Mouse (Mus musculus): ENCODE results near the gene Zfp292.
A peak's percentile ranks its signal among the peaks of the same experiment; 100 is the strongest.
"Not testable (repeated sequence)": the region's sequence is repeated elsewhere in the genome, so short reads cannot be mapped to it uniquely, and the experiment has no call there.

Zfp292 gene

GRCm38 (mm10) chr4:34882818-34883217 lies at the start of gene Zfp292:
Zfp292 (minus strand) TSS chr4:34882960.
- DNase-seq = peak; percentile 99

GRCm38 (mm10) chr4:34928386-34928785 lies 45.6 kb upstream of the Zfp292 start:
- not testable (repeated sequence) for DNase-seq

GRCm38 (mm10) chr4:34922177-34922870 lies 39.6 kb upstream of the Zfp292 start:
- DNase-seq = peak; percentile 78

- no peak for DNase-seq
Measured at GRCm38 (mm10) chr4:34917400-34917799, 34.6 kb upstream of the Zfp292 start.

- no peak for DNase-seq
Measured at GRCm38 (mm10) chr4:34912171-34912570, 29.4 kb upstream of the Zfp292 start.

DNA sequence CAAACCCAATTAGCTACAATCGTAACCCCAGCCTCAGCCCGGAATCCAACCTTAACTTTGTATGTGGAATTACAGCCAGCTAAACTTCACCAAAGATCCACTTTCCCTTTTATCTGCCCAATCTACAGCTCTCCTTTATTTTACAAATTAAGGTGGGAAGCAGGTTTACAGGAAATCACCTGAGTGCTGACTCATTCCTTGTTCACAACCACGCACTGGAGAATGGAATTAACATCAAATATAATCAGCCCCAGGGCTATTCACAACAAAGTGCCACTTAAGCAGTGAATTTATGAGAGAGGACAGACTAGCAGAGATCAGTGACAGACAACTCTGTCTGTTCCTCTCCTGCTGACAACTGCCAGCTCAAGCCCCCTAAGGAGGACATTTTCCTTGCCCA lies 28.6 kb upstream of the Zfp292 start:
- DNase-seq = no peak

GRCm38 (mm10) chr4:34908127-34908526 lies 25.4 kb upstream of the Zfp292 start:
- DNase-seq = peak; percentile 97

GRCm38 (mm10) chr4:34907026-34907425 lies 24.3 kb upstream of the Zfp292 start:
- DNase-seq = no peak

GRCm38 (mm10) chr4:34906151-34906550 lies 23.4 kb upstream of the Zfp292 start:
- no peak for DNase-seq

- no peak for DNase-seq
Measured at GRCm38 (mm10) chr4:34905396-34905795, 22.6 kb upstream of the Zfp292 start.

DNA sequence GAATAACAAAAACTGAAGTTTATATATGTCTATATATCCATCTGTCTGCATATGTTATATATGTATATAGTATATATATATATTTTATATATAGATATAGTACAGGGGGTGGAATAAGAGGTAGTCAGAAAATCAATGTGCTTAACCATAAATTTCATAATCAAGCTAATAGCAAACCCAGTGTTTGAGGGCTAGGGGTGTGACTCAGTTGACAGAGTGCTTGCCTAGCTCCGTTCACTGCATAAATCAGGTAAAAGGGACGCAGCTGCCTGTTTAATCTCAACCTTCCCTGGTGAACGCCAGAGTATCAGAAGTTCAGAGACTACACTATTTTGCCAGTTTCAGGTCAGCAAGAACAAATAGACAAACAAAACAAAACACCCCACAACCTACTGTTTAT lies 18.8 kb upstream of the Zfp292 start:
- DNase-seq = not testable (repeated sequence)

- peak; percentile 10 for DNase-seq
Measured at GRCm38 (mm10) chr4:34901166-34901565, 18.4 kb upstream of the Zfp292 start.

GRCm38 (mm10) chr4:34900155-34900554 lies 17.4 kb upstream of the Zfp292 start:
- DNase-seq = peak; percentile 68

DNA sequence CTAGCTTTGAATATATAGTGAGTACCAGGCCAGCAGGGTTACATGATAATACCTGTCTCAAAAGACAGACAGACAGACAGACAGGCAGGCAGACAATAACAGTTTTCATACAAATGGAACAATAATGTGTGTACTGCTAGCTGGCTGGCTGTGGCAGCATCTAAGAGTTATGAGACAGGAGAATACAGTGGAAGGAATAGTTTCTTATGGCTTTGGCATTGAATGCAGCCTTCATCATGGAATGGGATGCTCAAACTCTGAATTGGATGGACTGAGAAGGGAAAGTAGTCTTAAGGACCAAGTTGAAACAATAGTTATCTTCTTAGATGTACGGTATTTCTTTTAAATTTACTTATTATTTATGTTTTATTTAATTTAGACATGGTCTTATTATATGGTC lies 16.6 kb upstream of the Zfp292 start:
- DNase-seq = peak; percentile 53

GRCm38 (mm10) chr4:34898497-34898896 lies 15.7 kb upstream of the Zfp292 start:
- peak; percentile 70 for DNase-seq

- DNase-seq = peak; percentile 9
Measured at GRCm38 (mm10) chr4:34893479-34893878, 10.7 kb upstream of the Zfp292 start, which contains the start of gene Cga. Cga (plus strand) TSS chr4:34893779.

DNA sequence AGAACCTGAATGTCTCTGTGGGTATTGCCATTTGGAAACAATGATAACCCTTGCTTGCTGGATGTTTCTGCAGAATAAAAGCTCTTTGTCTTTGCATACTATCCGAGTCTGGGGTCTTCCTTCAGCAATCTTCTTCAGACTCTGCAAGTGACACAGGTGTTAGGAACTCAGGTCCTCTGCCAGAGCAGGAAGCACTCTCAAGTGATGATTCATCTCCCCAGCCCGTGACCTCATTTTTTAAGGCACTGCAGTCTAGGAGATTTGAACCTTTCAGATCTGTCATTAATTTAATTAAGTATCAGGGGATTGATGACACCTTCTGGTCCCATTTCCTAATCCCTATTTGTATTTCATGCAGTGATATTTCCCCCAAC lies 7.0 kb upstream of the Zfp292 start:
- DNase-seq = peak; percentile 24

- DNase-seq = peak; percentile 75
Measured at GRCm38 (mm10) chr4:34889101-34889811, 6.5 kb upstream of the Zfp292 start.

DNA sequence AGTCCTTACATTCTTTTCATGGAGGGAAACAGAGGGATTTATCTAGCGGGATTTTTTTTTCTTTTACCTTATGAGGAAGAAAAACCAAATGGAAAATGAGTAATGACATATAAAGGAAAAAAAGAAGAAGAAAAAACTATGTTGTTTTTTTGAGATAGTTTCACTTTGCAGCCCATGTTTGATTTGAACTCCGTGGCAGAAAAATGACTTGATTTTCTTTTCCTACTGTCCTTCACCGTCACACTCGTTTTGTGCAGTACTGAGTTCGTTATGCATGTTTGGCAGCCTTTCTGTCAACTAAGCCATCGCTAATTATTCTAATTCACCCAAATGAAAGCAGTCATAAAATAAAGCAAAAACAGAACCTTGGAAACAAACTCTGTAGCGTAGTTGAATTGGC lies 4.5 kb upstream of the Zfp292 start:
- peak; percentile 41 for DNase-seq

- DNase-seq = peak; percentile 99
Measured at GRCm38 (mm10) chr4:34886490-34887111, 3.8 kb upstream of the Zfp292 start.

DNA sequence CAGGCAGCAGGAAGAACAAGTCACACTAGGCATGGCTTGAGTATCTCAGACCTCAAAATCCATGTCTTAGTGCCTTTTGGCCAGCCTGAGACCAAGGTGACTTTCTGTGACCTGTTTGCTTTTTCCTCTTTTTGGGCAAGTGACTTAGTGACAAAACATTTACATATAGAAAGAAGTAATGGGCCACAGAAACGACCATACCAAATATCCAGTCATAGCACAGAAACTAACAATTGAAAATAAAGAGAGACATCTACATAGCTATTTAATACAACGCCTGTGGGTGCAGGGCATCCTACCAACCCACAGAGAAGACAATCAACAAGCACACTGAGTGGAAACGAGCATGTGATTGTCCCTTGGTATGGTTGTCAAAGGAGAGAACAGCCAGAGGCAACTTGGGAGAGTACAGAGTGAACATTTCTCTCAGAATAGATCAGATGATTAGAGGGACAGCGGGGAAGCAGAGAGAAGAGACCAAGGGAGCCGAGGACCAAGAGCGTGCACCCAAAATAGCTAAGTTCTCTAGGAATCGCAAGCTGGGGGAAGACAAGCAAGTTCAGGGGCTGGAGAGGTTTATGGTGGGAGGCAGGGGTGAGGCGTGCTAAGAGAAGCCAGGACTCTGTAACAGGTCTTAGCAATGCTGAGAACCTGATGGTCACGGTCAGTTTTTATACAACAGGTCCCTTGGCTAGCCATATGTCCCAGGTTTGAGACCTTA lies 3.0 kb upstream of the Zfp292 start:
- peak; percentile 69 for DNase-seq

DNA sequence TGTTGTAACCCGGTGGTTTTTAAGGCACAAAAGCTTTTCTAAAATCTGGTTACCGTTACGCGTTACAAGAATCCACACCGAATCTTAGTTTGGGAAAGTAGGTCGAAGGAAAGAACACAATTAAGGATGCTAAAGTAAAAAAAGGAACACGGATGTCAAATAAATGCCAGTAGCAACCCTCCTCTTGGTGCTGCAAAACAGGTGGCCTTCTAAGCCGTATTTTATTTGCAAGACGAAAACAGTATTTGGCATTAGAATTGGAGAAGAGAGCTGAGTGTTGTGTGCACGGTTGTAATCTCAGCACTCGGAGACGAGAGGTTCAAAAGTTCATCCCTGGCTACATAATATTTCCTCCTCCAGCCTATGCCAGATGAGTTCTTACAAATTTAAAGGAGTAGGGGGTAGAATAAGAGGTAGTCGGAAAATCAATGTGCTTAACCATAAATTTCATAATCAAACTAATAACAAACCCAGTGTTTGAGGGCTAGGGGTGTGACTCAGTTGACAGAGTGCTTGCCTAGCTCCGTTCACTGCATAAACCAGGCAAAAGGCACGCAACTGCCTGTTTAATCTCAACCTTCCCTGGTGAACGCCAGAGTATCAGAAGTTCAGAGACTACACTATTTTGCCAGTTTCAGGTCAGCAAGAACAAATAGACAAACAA lies 738 bp upstream of the Zfp292 start:
- peak; percentile 72 for DNase-seq

DNA sequence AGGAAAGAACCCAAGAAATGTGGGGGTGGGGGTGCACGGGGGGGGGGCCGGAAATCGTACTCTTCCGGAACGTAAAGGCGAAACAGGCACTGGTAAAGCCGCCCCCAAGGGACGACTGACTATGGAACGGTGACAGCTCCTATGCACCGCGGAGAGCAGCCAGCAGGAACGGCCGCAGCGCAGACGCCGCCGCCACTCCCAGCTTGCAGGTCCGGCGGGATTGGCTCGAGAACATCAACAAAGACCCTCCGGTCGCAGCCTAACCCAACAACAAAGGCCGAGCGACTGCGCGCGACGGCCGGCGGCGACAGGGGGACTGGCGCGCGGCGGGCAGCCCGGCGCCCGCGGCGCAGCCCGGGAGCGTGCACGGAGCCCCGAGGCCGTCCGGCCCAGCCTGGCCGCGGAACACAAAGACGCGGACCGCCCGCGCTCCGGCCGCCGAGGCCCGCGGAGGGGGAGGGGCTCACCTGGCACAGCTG lies 430 bp downstream of the Zfp292 start:
- DNase-seq = no peak

Measured in heart, adult 11 months (tissue).